Mouse (Mus musculus) ES-Bruce4 (cell line): ENCODE results near the gene Kalrn.

Source experiments
- CTCF ChIP-seq: IDR thresholded peaks from one replicate; pipeline ENCODE4 v1.8.1; 2011; ENCODE audit warnings: low read depth, low read length
- EP300 ChIP-seq: IDR thresholded peaks from 2 replicates; pipeline ENCODE4 v1.6.1; 2011; ENCODE audit warnings: low read depth, low read length; ENCODE audit not compliant: insufficient read depth
- POLR2A ChIP-seq: IDR thresholded peaks from one replicate; pipeline ENCODE4 v1.8.1; 2011; ENCODE audit warnings: low read length; ENCODE audit not compliant: insufficient read depth

- TF ChIP-seq POLR2A (no peak), CTCF (no peak), EP300 (no peak)
Measured at GRCm38 (mm10) chr16:34494741-34495140, 78.6 kb downstream of the Kalrn start.
